Comparison of ENCODE assay signal across 7 mouse cellular contexts in the genomic region with DNA sequence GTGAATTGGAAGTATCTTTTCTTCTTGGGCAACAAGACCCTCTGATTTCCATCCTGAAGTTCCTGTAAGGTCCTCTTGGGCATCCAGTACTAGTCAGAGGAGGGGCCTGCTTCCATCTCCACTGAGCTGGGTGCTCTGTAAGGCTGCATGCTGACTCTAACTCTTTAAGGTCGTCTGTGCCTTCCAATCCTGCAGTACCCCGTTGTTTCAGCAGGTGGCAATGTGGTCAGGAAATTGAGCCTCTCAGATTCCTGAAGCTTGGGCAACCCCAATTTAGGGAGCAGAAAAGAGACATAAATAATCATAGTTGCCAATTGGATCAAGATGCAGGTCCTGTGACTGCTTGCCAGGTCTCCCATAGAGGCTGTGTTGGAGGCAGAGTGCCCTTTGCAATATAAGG. TPM values are rescaled to one million over a fixed set of nuclear protein-coding genes. Genes with fewer than 3 reads are reported as not detected.
DNase-seq lines count a peak whose midpoint lies in the region; ATAC-seq lines count a peak whose summit lies in the region.

No protein-coding gene starts in this region.

- DNase-seq in ES-CJ7 (ENCODE audit: low read depth, low spot score) = peak; percentile 73
- DNase-seq in adrenal gland, adult 18-20 months (ENCODE audit: low spot score in 2 of 2) = peak; percentile 46 to 59
- peak; percentile 71 for DNase-seq in embryo, embryonic 9.5 days (ENCODE audit: extremely low spot score)
- DNase-seq in layer of hippocampus, adult 9-10 months (ENCODE audit: low spot score) = peak; percentile 65
- DNase-seq in lung, postnatal 36 days = peak; percentile 79
- peak; percentile 84 to 86 for DNase-seq in right cerebral cortex, adult 2 months (ENCODE audit: low spot score in 2 of 2)

- ATAC-seq in hematopoietic stem cell, adult 5-6 weeks (replicated peaks in 1 of 2; ENCODE audit: insufficient read depth in 1 of 2, low FRiP score in 2 of 2, low TSS enrichment in 1 of 2, low read depth in 1 of 2, poor library complexity in 2 of 2, severe bottlenecking in 2 of 2) = peak; percentile 68

RNA-seq across cellular contexts. Expression of a gene that starts 31.5 kb away (rescaled TPM):
- total RNA-seq in adrenal gland, adult 18-20 months (2021) = 1 to 10 TPM; 1.7 to 2.0 TPM
- total RNA-seq in hematopoietic stem cell, adult 5-6 weeks (2017) = 227 and 261 TPM in 2 replicates

Comparison
In these comparisons a context has a peak if more than half of its experiments do, and no peak if none do; other contexts are left out.
1. Peak in every context shown above with its lines: DNase-seq and ATAC-seq.
2. RNA of a gene that starts 31.5 kb away (total RNA-seq): 227 to 261 TPM in hematopoietic stem cell, adult 5-6 weeks; 1.7 to 2.0 TPM in adrenal gland, adult 18-20 months; every median in the first group is over 10 times any median in the second.